In genomic region chr8:3621199-3621970, GRCm38 (mm10) we compare ENCODE assay signal across 7 mouse cellular contexts. TPM values are rescaled to one million over a fixed set of nuclear protein-coding genes. Genes with fewer than 3 reads are reported as not detected.
DNase-seq lines count a peak whose midpoint lies in the region; ATAC-seq lines count a peak whose summit lies in the region.

TSS of gene Xab2 (minus strand) at chr8:3621316.
TSS of gene Pet100 (plus strand) at chr8:3621548.

- no peak within 1 kb of the TSS for H3K27ac ChIP-seq in embryonic facial prominence, embryonic 12.5 days
- H3K27ac ChIP-seq in limb, embryonic 11.5 days (replicated peaks; ENCODE audit: low read depth, low read length) = no peak within 1 kb of the TSS
- H3K27ac ChIP-seq in midbrain, embryonic 14.5 days (replicated peaks; ENCODE audit: low read depth, low read length) = no peak within 1 kb of the TSS

- H3K4me3 ChIP-seq in embryonic facial prominence, embryonic 12.5 days = peak within 1 kb of the TSS; percentile 95
- H3K4me3 ChIP-seq in limb, embryonic 11.5 days (ENCODE audit: low read depth, low read length) = peak within 1 kb of the TSS; percentile 83
- peak within 1 kb of the TSS; percentile 75 for H3K4me3 ChIP-seq in midbrain, embryonic 14.5 days (replicated peaks; ENCODE audit: low read depth, low read length)

- peak; percentile 96 for DNase-seq in adrenal gland, postnatal 25 days
- DNase-seq in heart, adult 11 months = peak; percentile 100
- DNase-seq in kidney, adult 18-20 months = peak; percentile 98
- peak; percentile 100 for DNase-seq in limb, embryonic 11.5 days (ENCODE audit: low spot score)
- DNase-seq in midbrain, embryonic 14.5 days = peak; percentile 100
- DNase-seq in spleen, adult 18-20 months = peak; percentile 95 to 96

- H3K27me3 ChIP-seq in embryonic facial prominence, embryonic 12.5 days = no peaks in the 10 kb centered on the region
- no peaks in the 10 kb centered on the region for H3K27me3 ChIP-seq in limb, embryonic 11.5 days (ENCODE audit: control insufficient read depth, insufficient read depth, low read length)
- H3K27me3 ChIP-seq in midbrain, embryonic 14.5 days (ENCODE audit: control insufficient read depth, insufficient read depth, low read length) = no peaks in the 10 kb centered on the region

- peak; percentile 96 for ATAC-seq in embryonic facial prominence, embryonic 12.5 days (ENCODE audit: insufficient number of reproducible peaks, insufficient read depth, low FRiP score, low TSS enrichment)
- ATAC-seq in limb, embryonic 11.5 days (ENCODE audit: insufficient number of reproducible peaks, low FRiP score, low TSS enrichment, low read depth) = peak; percentile 98
- peak; percentile 98 for ATAC-seq in midbrain, embryonic 14.5 days (ENCODE audit: low FRiP score, low TSS enrichment)

- H3K4me1 ChIP-seq in embryonic facial prominence, embryonic 12.5 days = peaks cover 13% of the 10 kb centered on the region
- H3K4me1 ChIP-seq in limb, embryonic 11.5 days (ENCODE audit: control insufficient read depth, insufficient read depth, low read length) = peaks cover 7% of the 10 kb centered on the region; the same call in 1 of the 2 replicates
- H3K4me1 ChIP-seq in midbrain, embryonic 14.5 days (ENCODE audit: control insufficient read depth, insufficient read depth, low read length) = peaks cover 12% of the 10 kb centered on the region

- WGBS in embryonic facial prominence, embryonic 12.5 days = 1% methylated on average over 37 of the region's 37 CpGs
- WGBS in limb, embryonic 11.5 days = under 1% methylated on average over 37 of the region's 37 CpGs
- under 1% methylated on average over 37 of the region's 37 CpGs for WGBS in midbrain, embryonic 14.5 days

- peak within 1 kb of the TSS; percentile 71 for H3K4me2 ChIP-seq in embryonic facial prominence, embryonic 12.5 days (replicated peaks)
- peak within 1 kb of the TSS; percentile 71 for H3K4me2 ChIP-seq in limb, embryonic 11.5 days (ENCODE audit: low read depth, severe bottlenecking)
- peak within 1 kb of the TSS; percentile 93 for H3K4me2 ChIP-seq in midbrain, embryonic 14.5 days (ENCODE audit: low read length)

- peak within 1 kb of the TSS; percentile 74 for H3K9ac ChIP-seq in embryonic facial prominence, embryonic 12.5 days
- H3K9ac ChIP-seq in limb, embryonic 11.5 days (ENCODE audit: low read length) = peak within 1 kb of the TSS; percentile 64
- H3K9ac ChIP-seq in midbrain, embryonic 14.5 days (replicated peaks; ENCODE audit: low read length) = peak within 1 kb of the TSS; percentile 69

- H3K9me3 ChIP-seq in embryonic facial prominence, embryonic 12.5 days = no peaks in the 10 kb centered on the region
- H3K9me3 ChIP-seq in limb, embryonic 11.5 days (ENCODE audit: control insufficient read depth, low read length) = no peaks in the 10 kb centered on the region
- H3K9me3 ChIP-seq in midbrain, embryonic 14.5 days (ENCODE audit: control insufficient read depth, low read length) = no peaks in the 10 kb centered on the region

- H3K36me3 ChIP-seq in embryonic facial prominence, embryonic 12.5 days = peaks cover 21% of the 10 kb centered on the region
- H3K36me3 ChIP-seq in limb, embryonic 11.5 days (ENCODE audit: control insufficient read depth, insufficient read depth, low read length) = peaks cover 11% of the 10 kb centered on the region; the same call in 1 of the 2 replicates
- peaks cover 25% of the 10 kb centered on the region for H3K36me3 ChIP-seq in midbrain, embryonic 14.5 days (ENCODE audit: control insufficient read depth, insufficient read depth, low read length)

RNA-seq across cellular contexts. Expression of gene Xab2, which starts in this region (rescaled TPM):
- total RNA-seq in adrenal gland, postnatal 25 days (2021) = 34.8 and 40.9 TPM in 2 replicates
- 65.1 and 66.7 TPM in 2 replicates for polyA plus RNA-seq in embryonic facial prominence, embryonic 12.5 days (2016; fragmentation: Nextera tagmentation; extraction: Ambion mirVana)
- 61.3 and 68.1 TPM in 2 replicates for polyA plus RNA-seq in limb, embryonic 11.5 days (2014; fragmentation: Nextera tagmentation; extraction: Ambion mirVana)
- 47.5 and 51.1 TPM in 2 replicates for polyA plus RNA-seq in midbrain, embryonic 14.5 days (2014; fragmentation: Nextera tagmentation; extraction: Ambion mirVana)

RNA-seq across cellular contexts. Expression of gene Pet100, which starts in this region (rescaled TPM):
- total RNA-seq in adrenal gland, postnatal 25 days (2021) = 90.3 and 117 TPM in 2 replicates
- polyA plus RNA-seq in embryonic facial prominence, embryonic 12.5 days (2016; fragmentation: Nextera tagmentation; extraction: Ambion mirVana) = 103 and 110 TPM in 2 replicates
- polyA plus RNA-seq in limb, embryonic 11.5 days (2014; fragmentation: Nextera tagmentation; extraction: Ambion mirVana) = 106 and 107 TPM in 2 replicates
- polyA plus RNA-seq in midbrain, embryonic 14.5 days (2014; fragmentation: Nextera tagmentation; extraction: Ambion mirVana) = 95.5 and 103 TPM in 2 replicates
